Mouse (Mus musculus) neural tube, embryonic 13.5 days (tissue): Measurements from ENCODE around the gene Porcn. TPM values are rescaled to one million over a fixed set of nuclear protein-coding genes. Genes with fewer than 3 reads are reported as not detected.

Source experiments
- ATAC-seq: fragments of 200-750 bp; cut with Nextera tagmentation; 2 replicates; pipeline ENCODE4 v1.8.0; 2017; ENCODE audit warnings: low read depth, mild to moderate bottlenecking, moderate TSS enrichment, moderate library complexity
- H3K27ac ChIP-seq: fragments of 300-500 bp; sonication (generic); replicated peaks from 2 replicates; pipeline ENCODE4 v1.5.1; 2015; ENCODE audit warnings: moderate library complexity, mild to moderate bottlenecking, inconsistent platforms
- H3K27me3 ChIP-seq: fragments of 300-500 bp; sonication (generic); 2 replicates; pipeline ENCODE4 v1.6.1; 2015; ENCODE audit warnings: mild to moderate bottlenecking, inconsistent platforms
- H3K36me3 ChIP-seq: fragments of 300-500 bp; sonication (generic); 2 replicates; pipeline ENCODE4 v1.6.1; 2015; ENCODE audit warnings: mild to moderate bottlenecking, inconsistent platforms
- H3K4me1 ChIP-seq: fragments of 300-500 bp; sonication (generic); replicated peaks from 2 replicates; pipeline ENCODE4 v1.6.1; 2015; ENCODE audit warnings: inconsistent platforms
- H3K4me2 ChIP-seq: fragments of 300-500 bp; sonication (generic); 2 replicates; pipeline ENCODE4 v1.6.1; 2015; ENCODE audit warnings: inconsistent platforms, mild to moderate bottlenecking, moderate library complexity
- H3K4me3 ChIP-seq: fragments of 300-500 bp; sonication (generic); 2 replicates; pipeline ENCODE4 v1.5.1; 2015; ENCODE audit warnings: mild to moderate bottlenecking, inconsistent platforms
- H3K9ac ChIP-seq: fragments of 300-500 bp; sonication (generic); 2 replicates; pipeline ENCODE4 v1.6.1; 2015; ENCODE audit warnings: moderate library complexity, mild to moderate bottlenecking, inconsistent platforms
- H3K9me3 ChIP-seq: fragments of 300-500 bp; sonication (generic); 2 replicates; pipeline ENCODE4 v1.6.1; 2016; ENCODE audit warnings: inconsistent platforms
- WGBS: fragments of 180-500 bp; shearing (Covaris S2); methylation state at CpG from one replicate; pipeline ENCODE4 v1.1.7; 2015; 5-methylcytosine and 5-hydroxymethylcytosine counted together
- polyA plus RNA-seq: library from polyadenylated mRNA; unstranded; fragments of >200 nt; fragmentation: Nextera tagmentation; extraction: Ambion mirVana; gene quantifications from 2 replicates; pipeline ENCODE4 v1.2.1, GENCODE M21; 2015

Porcn gene
- polyA plus RNA-seq, 1 experiment from 2014 or later, result 47.3 TPM

- Histone ChIP-seq H3K27ac (no peak overlapping the region), H3K9ac (no peak overlapping the region), H3K36me3 (0 out of 2 replicates have a peak, but pooled peaks cover 12% of the 10 kb centered on the region), H3K4me2 (no peak overlapping the region), H3K9me3 (no peaks in the 10 kb centered on the region), H3K27me3 (no peaks in the 10 kb centered on the region), H3K4me1 (peaks cover 5% of the 10 kb centered on the region), H3K4me3 (no peak overlapping the region)
- no peak for ATAC-seq
- WGBS, result 88% methylated on average over 10 of the region's 10 CpGs
These were observed 2.2 kb downstream of the Porcn start for GRCm38 (mm10) chrX:8204076-8204475.

GRCm38 (mm10) chrX:8203105-8203504, 3.2 kb downstream of the Porcn start:
- no peak for ATAC-seq
- Histone ChIP-seq H3K27me3 (no peaks in the 10 kb centered on the region), H3K9ac (no peak overlapping the region), H3K4me2 (no peak overlapping the region), H3K36me3 (0 out of 2 replicates have a peak, but pooled peaks cover 20% of the 10 kb centered on the region), H3K9me3 (no peaks in the 10 kb centered on the region), H3K27ac (no peak overlapping the region), H3K4me3 (no peak overlapping the region), H3K4me1 (peaks cover 5% of the 10 kb centered on the region)
- 89% methylated on average over 14 of the region's 14 CpGs for WGBS

DNA sequence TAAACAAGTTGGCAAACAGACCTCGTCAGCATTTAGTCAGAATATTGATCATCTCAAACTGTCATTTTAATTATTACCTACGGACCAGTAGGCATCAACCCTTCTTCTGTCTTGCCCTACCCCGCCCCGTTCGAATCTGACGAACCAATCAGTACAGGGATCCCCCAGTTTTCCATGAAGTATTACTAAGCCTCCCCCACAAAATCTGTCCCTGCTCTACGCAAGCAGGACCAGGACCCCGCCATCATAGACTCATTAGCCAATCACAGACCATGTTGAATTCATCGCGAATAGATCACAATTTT, 13.0 kb downstream of the Porcn start, which contains the start of gene Ebp:
Gene Ebp (minus strand): TSS at position 94 of the 305 bp plus-strand sequence.
- H3K4me1 ChIP-seq, result peaks cover 8% of the 10 kb centered on the region
- peak within 1 kb of the TSS; percentile 70 for H3K9ac ChIP-seq
- ATAC-seq, result peak; percentile 71
- H3K4me3 ChIP-seq, result peak within 1 kb of the TSS; percentile 53
- peak within 1 kb of the TSS; percentile 83 for H3K27ac ChIP-seq
- H3K36me3 ChIP-seq, result 0 out of 2 replicates have a peak, but pooled peaks cover under 1% of the 10 kb centered on the region
- no peaks in the 10 kb centered on the region for H3K9me3 ChIP-seq
- H3K4me2 ChIP-seq, result peak within 1 kb of the TSS; percentile 58
- no peaks in the 10 kb centered on the region for H3K27me3 ChIP-seq
- WGBS, result 22% methylated on average over 10 of the region's 10 CpGs

- Histone ChIP-seq H3K4me1 (peaks cover 8% of the 10 kb centered on the region), H3K27ac (peak overlapping the region; percentile 83), H3K4me2 (peak overlapping the region; percentile 58), H3K36me3 (no peaks in the 10 kb centered on the region), H3K9ac (peak overlapping the region; percentile 70), H3K9me3 (no peaks in the 10 kb centered on the region), H3K27me3 (no peaks in the 10 kb centered on the region), H3K4me3 (peak overlapping the region; percentile 53)
- peak; percentile 98 for ATAC-seq
- WGBS, result 11% methylated on average over 38 of the region's 38 CpGs
These were observed 13.5 kb downstream of the Porcn start for GRCm38 (mm10) chrX:8192640-8193418.

DNA sequence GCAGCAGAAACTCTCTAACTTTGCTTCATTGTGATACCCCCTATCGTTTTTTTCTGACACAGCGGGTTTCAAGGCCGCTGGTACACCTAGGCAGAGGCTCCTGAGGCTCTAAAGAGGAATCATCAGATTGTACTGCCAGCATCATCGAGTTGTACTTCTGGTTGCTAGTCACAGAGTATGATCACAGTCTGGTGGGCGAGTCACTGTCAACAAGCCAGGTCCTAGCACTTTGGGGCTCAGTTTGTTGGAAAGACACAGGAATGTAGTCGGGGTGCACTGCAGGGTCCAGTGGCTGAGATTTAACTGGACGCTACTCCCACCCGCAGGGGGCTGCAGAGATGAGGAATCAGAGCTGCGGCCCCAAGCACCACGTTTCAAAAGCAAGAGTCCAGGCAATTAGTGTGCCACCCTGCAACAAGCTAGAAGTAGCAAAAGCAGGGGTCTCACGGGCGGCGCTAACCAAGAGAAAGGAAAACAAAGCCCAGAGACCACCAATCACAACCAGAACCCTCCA, 14.1 kb downstream of the Porcn start:
- Histone ChIP-seq H3K9me3 (no peaks in the 10 kb centered on the region), H3K27ac (peak overlapping the region; percentile 83), H3K9ac (peak overlapping the region; percentile 70), H3K36me3 (no peaks in the 10 kb centered on the region), H3K4me3 (peak overlapping the region; percentile 53), H3K4me2 (peak overlapping the region; percentile 58), H3K27me3 (no peaks in the 10 kb centered on the region), H3K4me1 (peaks cover 8% of the 10 kb centered on the region)
- 13% methylated on average over 13 of the region's 13 CpGs for WGBS
- ATAC-seq, result peak; percentile 33

DNA sequence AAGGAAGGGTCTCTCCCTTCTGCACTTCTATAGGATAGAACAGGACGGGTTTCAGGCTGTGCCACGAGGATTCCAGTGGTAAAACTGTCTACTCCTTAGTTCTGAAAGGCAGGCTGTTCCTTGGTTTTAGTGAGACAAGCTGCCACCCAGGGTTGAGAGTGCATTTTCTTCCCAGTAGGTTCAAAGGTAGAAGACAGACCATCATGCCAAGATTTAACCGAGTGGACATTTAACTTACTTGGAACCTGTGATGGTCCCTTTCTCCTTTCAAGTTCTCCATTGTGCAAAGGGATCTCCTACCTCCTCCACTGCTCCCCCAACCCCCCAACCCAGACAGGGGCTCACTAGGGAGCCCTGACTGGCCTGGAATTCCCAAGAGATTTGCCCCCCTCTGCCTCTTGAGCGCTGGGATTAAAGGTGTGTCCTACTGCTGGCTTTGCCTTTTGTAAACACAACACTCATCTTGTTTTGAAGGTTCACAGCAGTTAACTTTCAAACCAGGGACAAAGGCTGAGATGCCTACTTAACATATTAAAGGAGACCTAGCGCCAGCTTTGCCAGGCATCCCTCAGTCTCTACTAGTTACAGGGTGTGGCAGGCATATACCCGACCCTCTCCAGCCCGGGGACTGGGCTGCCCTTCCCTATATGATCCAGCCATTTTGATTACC, 23.3 kb downstream of the Porcn start:
- no peak for ATAC-seq
- Histone ChIP-seq H3K4me2 (no peak overlapping the region), H3K36me3 (peaks cover 18% of the 10 kb centered on the region; the same call in 1 of the 2 replicates), H3K9ac (no peak overlapping the region), H3K27me3 (no peaks in the 10 kb centered on the region), H3K9me3 (no peaks in the 10 kb centered on the region), H3K4me1 (no peaks in the 10 kb centered on the region), H3K27ac (no peak overlapping the region), H3K4me3 (no peak overlapping the region)
- 17% methylated on average over 7 of the region's 7 CpGs for WGBS

DNA sequence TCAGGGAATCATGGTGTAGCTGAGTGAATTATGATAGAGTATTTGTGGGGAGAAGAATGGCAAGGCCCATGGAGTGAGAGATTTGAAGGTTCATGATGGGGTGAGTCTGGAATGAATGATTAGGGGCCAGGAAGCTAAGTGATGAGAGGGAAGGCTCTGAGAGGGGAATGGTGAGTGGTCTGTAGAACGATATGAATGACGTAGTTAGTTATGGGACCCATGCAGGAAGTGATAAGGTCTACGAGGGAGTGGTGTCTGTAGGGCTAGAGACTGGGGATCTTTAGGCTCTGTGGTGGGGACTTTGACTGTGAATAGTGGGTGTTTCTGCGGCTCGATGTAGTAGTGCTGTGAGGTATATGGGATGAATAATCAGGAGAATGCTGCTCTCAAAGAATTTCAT, 26.7 kb downstream of the Porcn start:
- no peak for ATAC-seq
- Histone ChIP-seq H3K27ac (no peak overlapping the region), H3K9me3 (no peaks in the 10 kb centered on the region), H3K4me2 (no peak overlapping the region), H3K4me3 (no peak overlapping the region), H3K27me3 (no peaks in the 10 kb centered on the region), H3K36me3 (no peaks in the 10 kb centered on the region), H3K4me1 (peaks cover 4% of the 10 kb centered on the region), H3K9ac (no peak overlapping the region)
- WGBS, result 92% methylated on average over 5 of the region's 5 CpGs

- H3K36me3 ChIP-seq, result no peaks in the 10 kb centered on the region
- H3K4me1 ChIP-seq, result peaks cover 7% of the 10 kb centered on the region
- no peak overlapping the region for H3K4me2 ChIP-seq
- ATAC-seq, result no peak
- no peak overlapping the region for H3K9ac ChIP-seq
- H3K27ac ChIP-seq, result no peak overlapping the region
- no peak overlapping the region for H3K4me3 ChIP-seq
- H3K9me3 ChIP-seq, result no peaks in the 10 kb centered on the region
- H3K27me3 ChIP-seq, result no peaks in the 10 kb centered on the region
- WGBS, result 97% methylated on average over 2 of the region's 2 CpGs
These were observed 27.5 kb downstream of the Porcn start for GRCm38 (mm10) chrX:8178871-8179270.

DNA sequence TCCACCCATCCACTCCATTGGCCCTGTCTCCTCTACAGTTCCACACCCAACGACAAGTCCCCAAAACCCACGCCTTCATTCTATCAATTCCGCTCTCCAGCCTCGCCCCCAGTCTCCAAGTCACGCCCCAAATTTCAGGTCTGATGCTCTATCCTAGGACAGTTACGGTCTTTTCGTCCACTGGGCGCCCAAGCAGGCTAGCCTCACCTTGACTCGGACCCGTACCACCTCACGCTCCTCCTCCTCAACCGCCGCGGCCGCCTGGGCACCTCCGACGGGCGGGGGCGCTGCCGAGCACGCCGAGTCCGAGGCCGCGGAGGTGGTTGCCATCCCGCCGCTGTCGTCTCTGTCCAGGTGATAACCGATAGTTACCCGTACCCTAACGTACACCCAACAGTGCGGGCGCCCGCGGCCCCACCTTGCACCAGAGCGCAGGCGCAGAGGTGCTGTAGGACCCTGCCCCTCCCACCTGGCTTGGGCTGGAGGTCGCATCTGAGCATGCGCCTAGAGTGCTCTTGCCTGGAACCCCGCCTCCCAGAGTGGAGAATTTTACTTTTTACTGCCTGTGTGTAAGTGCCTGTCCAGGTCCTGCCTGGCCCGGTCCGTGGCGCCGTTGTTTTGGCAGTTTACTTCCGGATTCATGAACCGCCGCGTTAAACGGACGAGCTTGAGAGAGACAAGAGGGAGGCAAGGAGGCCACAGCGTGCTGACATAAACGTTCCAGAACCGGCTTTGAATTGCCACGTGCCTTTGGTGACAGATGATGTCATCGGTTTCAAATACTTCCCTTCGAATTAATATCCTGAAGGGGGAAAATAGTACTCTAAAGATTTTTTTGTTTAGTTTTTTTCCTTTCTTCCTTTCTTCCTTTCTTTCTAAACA, 30.6 kb downstream of the Porcn start, which contains the start of gene Tbc1d25:
Gene Tbc1d25 (minus strand): TSS at position 678 of the 882 bp plus-strand sequence.
- 18% methylated on average over 56 of the region's 56 CpGs for WGBS
- peak; percentile 97 for ATAC-seq
- H3K27ac ChIP-seq, result no peak within 1 kb of the TSS; the same call in 1 of the 2 replicates

GRCm38 (mm10) chrX:8175169-8175503, 31.2 kb downstream of the Porcn start:
- H3K4me1 ChIP-seq, result peaks cover 7% of the 10 kb centered on the region
- WGBS, result 18% methylated on average over 4 of the region's 4 CpGs
- ATAC-seq, result no peak
- H3K9me3 ChIP-seq, result no peaks in the 10 kb centered on the region
- H3K9ac ChIP-seq, result peak overlapping the region; percentile 70
- peak overlapping the region; percentile 58 for H3K4me2 ChIP-seq
- no peaks in the 10 kb centered on the region for H3K27me3 ChIP-seq
- H3K27ac ChIP-seq, result no peak overlapping the region
- peak overlapping the region; percentile 58 for H3K4me3 ChIP-seq
- H3K36me3 ChIP-seq, result peaks cover 9% of the 10 kb centered on the region

More for the DNA sequence above, 30.6 kb downstream of the Porcn start, which contains the start of gene Tbc1d25:
- Histone ChIP-seq H3K36me3 (peaks cover 5% of the 10 kb centered on the region; the same call in 1 of the 2 replicates), H3K9ac (peak within 1 kb of the TSS; percentile 70), H3K4me2 (peak within 1 kb of the TSS; percentile 58), H3K27me3 (no peaks in the 10 kb centered on the region), H3K4me1 (peaks cover 7% of the 10 kb centered on the region), H3K9me3 (no peaks in the 10 kb centered on the region), H3K4me3 (peak within 1 kb of the TSS; percentile 58)

DNA sequence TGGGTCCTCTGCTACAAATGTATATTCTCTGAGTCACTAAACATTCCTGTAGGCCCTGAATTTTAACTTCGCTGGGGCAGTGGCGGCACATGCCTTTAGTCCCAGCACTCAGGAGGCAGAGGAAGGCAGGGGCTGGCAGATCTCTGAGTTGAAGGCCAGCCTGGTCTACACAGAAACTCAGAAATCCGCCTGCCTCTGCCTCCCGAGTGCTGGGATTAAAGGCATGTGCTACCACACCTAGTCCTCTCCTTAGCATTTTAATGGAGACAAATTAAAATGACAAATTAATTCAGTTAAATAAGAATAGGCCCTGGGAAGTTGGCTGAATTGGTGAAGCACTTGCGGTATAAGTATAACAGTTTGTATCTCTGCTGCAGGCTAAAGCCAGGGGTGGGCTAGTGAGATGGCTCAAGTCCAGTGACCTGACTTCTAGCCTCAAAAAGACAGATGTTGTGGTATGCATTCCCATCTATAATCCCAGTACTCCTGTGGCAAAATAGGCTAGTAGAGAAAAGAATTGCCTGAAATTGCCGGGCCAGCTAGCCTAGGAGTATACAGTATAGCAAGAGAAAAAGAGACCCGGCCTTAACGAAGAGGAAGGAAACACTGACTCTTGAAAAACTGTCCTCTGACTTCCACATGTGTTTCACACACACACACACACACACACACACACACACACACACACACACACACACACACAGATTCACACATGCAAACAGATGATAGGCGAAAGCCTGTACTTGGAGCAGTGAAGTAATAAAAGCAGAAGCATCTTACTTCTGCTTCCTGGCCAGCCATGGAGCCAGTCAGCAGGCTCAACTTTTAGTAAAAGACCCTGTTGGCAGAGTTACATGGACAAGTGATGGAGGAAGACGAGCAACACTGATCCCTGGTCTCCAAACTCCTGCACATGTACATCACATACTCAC, 38.3 kb downstream of the Porcn start:
- 88% methylated on average over 8 of the region's 10 CpGs for WGBS
- H3K27ac ChIP-seq, result no peak overlapping the region
- no peaks in the 10 kb centered on the region for H3K9me3 ChIP-seq
- ATAC-seq, result no peak
- no peak overlapping the region for H3K4me2 ChIP-seq
- H3K36me3 ChIP-seq, result peaks cover 13% of the 10 kb centered on the region
- no peaks in the 10 kb centered on the region for H3K27me3 ChIP-seq
- no peak overlapping the region for H3K4me3 ChIP-seq
- no peaks in the 10 kb centered on the region for H3K4me1 ChIP-seq
- H3K9ac ChIP-seq, result no peak overlapping the region
